Mouse (Mus musculus) T-helper 17 cell (primary cell): ENCODE data around the gene Lgals7.
"Not testable (repeated sequence)": the region's sequence is repeated elsewhere in the genome, so short reads cannot be mapped to it uniquely, and the experiment has no call there.

Experiments
- in situ Hi-C, 2 experiments: fragments of 300-600 bp; cut with MboI, MseI; formaldehyde crosslinking; loops; 1 replicate in 1 of 2; 2 replicates in 1 of 2; pipeline ENCODE4 v1.15.1; 2025; ENCODE audit warnings: high pct_unique_total_duplicates in 2 of 2

Lgals7 gene

GRCm38 (mm10) chr7:28870901-28871664 lies 7.4 kb downstream of the Lgals7 start:
- in situ Hi-C loops: no loop called here

- in situ Hi-C loops: no loop called here
Observed at GRCm38 (mm10) chr7:28874565-28874964, 10.9 kb downstream of the Lgals7 start.

- in situ Hi-C loops: no loop called here
Observed at GRCm38 (mm10) chr7:28876099-28876498, 12.4 kb downstream of the Lgals7 start.

GRCm38 (mm10) chr7:28877155-28877554 lies 13.5 kb downstream of the Lgals7 start:
- in situ Hi-C loops: no loop called here

GRCm38 (mm10) chr7:28877856-28878255 lies 14.2 kb downstream of the Lgals7 start:
- in situ Hi-C loops: no loop called here

GRCm38 (mm10) chr7:28879606-28880005 lies 16.0 kb downstream of the Lgals7 start:
- in situ Hi-C loops: no loop called here

GRCm38 (mm10) chr7:28880554-28880953 lies 16.9 kb downstream of the Lgals7 start:
- in situ Hi-C loops: no loop called here

GRCm38 (mm10) chr7:28881199-28881598 lies 17.5 kb downstream of the Lgals7 start, which contains the start of gene Capn12:
Capn12 (plus strand) TSS chr7:28881422.
- in situ Hi-C loops: no loop called here

- in situ Hi-C loops: no loop called here
Observed at GRCm38 (mm10) chr7:28883039-28883438, 19.4 kb downstream of the Lgals7 start.

- in situ Hi-C loops: not testable (repeated sequence)
Observed at GRCm38 (mm10) chr7:28883704-28884103, 20.1 kb downstream of the Lgals7 start.

GRCm38 (mm10) chr7:28886486-28886885 lies 22.8 kb downstream of the Lgals7 start:
- in situ Hi-C loops: no loop called here

- in situ Hi-C loops: no loop called here
Observed at GRCm38 (mm10) chr7:28888701-28889161, 25.1 kb downstream of the Lgals7 start.

GRCm38 (mm10) chr7:28892601-28893000 lies 28.9 kb downstream of the Lgals7 start:
- in situ Hi-C loops: no loop called here

GRCm38 (mm10) chr7:28893643-28894265 lies 30.1 kb downstream of the Lgals7 start:
- in situ Hi-C loops: no loop called here

- in situ Hi-C loops: no loop called here
Observed at GRCm38 (mm10) chr7:28894942-28895341, 31.3 kb downstream of the Lgals7 start.

- in situ Hi-C loops: no loop called here
Observed at GRCm38 (mm10) chr7:28897661-28898060, 34.0 kb downstream of the Lgals7 start.

- in situ Hi-C loops: no loop called here
Observed at GRCm38 (mm10) chr7:28899972-28900371, 36.3 kb downstream of the Lgals7 start.

- in situ Hi-C loops: no loop called here
Observed at GRCm38 (mm10) chr7:28901311-28902125, 37.9 kb downstream of the Lgals7 start.

- in situ Hi-C loops: no loop called here
Observed at GRCm38 (mm10) chr7:28902180-28902579, 38.5 kb downstream of the Lgals7 start.

GRCm38 (mm10) chr7:28902809-28903208 lies 39.2 kb downstream of the Lgals7 start:
- in situ Hi-C loops: no loop called here

- in situ Hi-C loops: no loop called here
Observed at GRCm38 (mm10) chr7:28903778-28904177, 40.1 kb downstream of the Lgals7 start.

- in situ Hi-C loops: no loop called here
Observed at GRCm38 (mm10) chr7:28907195-28907594, 43.5 kb downstream of the Lgals7 start.
